Mouse (Mus musculus) natural killer cell, adult 2 months (primary cell): ENCODE results near the gene Il17ra.
A peak's percentile ranks its signal among the peaks of the same experiment; 100 is the strongest.

Experiments
- DNase-seq, 2 experiments: peaks; one replicate each; pipeline ENCODE4 v3.0.0; 2022; ENCODE audit warnings: low spot score in 2 of 2

Il17ra gene

DNA sequence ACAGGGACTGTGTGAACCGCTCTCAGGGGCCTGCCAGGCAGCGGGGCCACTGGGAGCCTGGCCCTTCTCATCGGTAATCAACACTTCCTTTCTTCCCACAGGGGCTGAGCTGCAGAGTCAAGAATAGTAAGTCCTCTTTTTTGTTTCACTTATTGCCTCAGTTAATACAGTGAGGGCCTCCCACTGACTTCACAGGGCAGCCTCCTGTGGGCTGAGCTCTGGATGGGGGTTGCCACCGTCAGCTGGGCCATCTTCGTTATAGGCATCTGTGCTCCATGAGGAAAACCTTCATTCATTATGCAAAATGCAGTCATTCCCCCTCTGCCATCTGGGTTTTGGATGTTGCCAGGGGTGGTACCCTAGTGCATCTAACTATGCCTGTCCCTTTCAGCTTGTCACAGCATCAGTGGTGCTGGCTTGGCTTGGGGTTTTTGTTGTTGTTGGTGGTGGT is 9.0 kb downstream of the Il17ra start:
- no peak for DNase-seq

DNA sequence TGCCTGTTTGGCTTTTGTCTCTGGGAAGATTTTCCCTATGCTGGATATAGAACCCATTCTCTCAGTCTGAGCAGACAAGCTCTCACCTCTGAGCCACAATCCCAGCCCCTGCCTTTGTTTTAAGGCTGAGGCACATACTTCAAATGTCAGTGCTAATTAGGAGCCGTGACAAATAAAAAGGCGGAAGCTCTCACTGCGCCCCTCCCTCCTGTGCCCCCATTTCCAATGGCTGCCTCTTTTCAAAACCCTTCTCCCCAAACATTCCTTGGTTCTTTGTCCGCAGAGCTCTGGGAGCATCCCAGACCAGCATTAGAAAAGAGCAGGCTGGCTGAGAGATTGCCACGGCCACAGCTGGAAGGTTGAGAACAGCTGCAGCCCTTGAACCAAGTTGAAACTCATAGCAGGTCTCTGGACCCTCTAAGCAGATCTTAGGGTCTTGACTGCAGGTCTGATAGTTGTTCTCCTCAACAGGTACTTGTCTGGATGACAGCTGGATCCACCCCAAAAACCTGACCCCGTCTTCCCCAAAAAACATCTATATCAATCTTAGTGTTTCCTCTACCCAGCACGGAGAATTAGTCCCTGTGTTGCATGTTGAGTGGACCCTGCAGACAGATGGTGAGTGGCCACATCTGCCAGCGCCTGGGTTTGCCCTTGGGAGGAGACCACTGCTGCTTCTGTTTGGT is 9.6 kb downstream of the Il17ra start:
- no peak for DNase-seq

DNA sequence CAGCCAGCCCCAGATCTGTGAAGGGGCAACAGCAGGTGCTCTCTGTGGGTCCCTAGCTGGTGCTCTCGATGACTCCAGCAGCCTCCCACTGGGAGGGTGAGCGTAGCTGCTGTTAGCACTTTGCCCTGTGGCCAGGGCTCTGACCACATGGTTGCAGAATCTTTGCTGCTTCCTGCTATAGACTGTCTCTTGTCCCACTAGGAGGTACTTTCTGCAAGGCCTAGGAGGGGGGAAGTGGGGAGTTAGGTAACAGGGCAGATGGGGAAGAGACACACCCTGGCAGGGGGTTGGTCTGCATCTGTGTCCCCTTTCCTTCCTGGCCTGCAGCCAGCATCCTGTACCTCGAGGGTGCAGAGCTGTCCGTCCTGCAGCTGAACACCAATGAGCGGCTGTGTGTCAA is 10.4 kb downstream of the Il17ra start:
- DNase-seq: peak; percentile 46 to 66

DNA sequence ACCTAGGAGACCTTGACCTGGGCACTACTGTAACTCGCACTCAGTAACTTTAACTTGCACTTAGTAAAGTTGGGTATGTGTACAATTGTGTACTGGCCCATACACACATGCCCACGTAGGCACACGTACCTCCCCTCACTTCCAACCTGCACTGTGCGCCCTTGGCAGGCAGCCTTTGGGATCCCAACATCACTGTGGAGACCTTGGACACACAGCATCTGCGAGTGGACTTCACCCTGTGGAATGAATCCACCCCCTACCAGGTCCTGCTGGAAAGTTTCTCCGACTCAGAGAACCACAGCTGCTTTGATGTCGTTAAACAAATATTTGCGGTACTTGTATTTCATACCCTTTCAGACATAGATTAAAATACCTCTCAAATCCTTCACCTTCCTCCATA is 12.2 kb downstream of the Il17ra start:
- no peak for DNase-seq

DNA sequence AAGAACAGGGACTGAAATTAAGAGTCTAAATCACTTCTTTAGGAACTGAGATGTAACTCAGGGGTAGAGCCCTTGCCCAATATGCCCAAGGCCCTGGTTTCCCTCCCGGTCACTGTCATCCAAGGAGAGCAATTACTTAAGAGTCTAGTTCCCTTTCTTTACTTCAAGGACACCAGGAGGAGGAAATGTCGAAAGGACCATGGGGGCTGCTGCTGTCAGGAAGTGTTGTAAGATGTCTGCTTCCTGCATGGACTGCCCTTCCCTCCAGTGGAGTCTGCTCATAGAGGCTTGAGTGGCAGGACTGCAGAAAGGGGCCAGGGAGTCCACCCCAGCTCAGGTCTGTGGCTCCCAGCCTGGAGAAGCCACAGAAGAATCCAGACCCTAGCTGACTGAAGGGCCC is 16.3 kb downstream of the Il17ra start:
- DNase-seq: no peak

DNA sequence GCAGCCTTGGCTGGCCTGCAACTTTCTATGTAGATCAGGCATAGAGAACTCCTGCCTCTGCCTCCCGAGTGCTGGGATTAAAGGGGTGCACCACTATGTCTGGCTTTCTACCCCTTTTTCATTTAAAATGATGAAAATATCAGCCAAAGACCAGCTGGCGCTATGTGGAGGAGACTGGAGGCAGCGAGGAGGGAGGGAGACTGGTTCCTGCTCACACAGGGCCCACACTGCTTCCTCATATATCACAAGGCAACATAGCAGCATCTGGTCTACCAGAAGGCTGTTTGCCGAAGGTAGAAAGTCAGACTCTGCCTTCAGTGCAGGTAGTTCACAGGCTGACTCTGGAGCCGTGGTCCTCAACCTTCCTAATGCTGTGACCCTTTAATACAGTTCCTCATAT is 17.3 kb downstream of the Il17ra start:
- no peak for DNase-seq

DNA sequence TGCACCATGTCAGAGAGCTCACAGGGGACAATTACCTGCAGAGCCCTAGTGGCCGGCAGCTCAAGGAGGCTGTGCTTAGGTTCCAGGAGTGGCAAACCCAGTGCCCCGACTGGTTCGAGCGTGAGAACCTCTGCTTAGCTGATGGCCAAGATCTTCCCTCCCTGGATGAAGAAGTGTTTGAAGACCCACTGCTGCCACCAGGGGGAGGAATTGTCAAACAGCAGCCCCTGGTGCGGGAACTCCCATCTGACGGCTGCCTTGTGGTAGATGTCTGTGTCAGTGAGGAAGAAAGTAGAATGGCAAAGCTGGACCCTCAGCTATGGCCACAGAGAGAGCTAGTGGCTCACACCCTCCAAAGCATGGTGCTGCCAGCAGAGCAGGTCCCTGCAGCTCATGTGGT is 18.5 kb downstream of the Il17ra start:
- DNase-seq: peak in 1 of 2 experiments; percentile 62

DNA sequence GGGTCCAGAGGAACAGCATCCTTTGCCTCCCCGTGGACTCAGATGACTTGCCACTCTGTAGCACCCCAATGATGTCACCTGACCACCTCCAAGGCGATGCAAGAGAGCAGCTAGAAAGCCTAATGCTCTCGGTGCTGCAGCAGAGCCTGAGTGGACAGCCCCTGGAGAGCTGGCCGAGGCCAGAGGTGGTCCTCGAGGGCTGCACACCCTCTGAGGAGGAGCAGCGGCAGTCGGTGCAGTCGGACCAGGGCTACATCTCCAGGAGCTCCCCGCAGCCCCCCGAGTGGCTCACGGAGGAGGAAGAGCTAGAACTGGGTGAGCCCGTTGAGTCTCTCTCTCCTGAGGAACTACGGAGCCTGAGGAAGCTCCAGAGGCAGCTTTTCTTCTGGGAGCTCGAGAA is 19.0 kb downstream of the Il17ra start:
- DNase-seq: no peak

DNA sequence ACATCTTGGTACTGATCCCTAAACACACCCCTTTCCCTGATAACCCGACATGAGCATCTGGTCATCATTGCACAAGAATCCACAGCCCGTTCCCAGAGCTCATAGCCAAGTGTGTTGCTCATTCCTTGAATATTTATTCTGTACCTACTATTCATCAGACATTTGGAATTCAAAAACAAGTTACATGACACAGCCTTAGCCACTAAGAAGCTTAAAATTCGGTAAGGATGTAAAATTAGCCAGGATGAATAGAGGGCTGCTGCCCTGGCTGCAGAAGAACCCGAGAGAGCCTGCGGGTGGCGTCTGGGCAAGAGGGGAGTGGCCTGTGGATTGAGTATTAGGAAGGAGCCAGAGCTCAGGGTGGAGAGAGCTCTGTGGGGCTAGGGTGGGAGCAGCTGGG is 19.7 kb downstream of the Il17ra start:
- no peak for DNase-seq

DNA sequence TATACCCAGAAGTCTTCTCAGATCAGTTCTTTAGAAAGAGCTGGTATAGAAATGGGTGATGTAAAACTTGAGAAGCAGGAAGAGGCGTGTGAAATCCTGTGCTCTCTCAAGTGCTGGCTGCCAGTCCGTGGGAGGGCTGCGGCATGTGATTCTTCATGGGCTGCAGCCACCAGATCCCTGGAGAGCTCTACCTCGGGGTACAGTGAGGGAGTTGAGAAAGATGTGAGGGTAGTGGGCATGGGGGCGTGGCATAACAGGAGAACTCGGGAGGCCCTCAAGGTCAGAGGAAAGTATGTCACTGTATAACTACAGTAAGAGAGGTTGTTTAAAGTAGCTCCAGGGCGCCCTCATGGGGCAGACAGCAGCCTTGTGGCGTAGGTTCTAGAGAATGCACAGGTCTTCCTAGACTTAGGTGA is 20.2 kb downstream of the Il17ra start:
- peak; percentile 53 to 66 for DNase-seq

DNA sequence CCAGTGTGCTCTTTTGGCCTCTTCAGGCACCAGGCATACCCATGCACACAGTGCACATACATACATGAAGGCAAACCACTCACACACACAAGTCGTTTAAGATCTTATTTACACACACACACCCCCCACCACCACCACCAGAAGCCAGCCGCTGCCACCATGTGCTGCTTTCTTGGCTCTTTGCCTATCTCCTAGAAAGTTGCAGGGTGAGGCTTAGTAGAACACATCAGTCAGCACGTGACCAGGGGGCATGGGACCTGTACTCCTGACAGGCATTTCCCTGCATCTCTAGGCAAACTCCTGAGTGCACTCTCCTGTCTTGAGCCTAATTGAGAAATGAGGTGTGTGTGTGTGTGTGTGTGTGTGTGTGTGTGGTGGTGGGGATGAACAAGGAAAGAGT is 22.0 kb downstream of the Il17ra start:
- DNase-seq: no peak

DNA sequence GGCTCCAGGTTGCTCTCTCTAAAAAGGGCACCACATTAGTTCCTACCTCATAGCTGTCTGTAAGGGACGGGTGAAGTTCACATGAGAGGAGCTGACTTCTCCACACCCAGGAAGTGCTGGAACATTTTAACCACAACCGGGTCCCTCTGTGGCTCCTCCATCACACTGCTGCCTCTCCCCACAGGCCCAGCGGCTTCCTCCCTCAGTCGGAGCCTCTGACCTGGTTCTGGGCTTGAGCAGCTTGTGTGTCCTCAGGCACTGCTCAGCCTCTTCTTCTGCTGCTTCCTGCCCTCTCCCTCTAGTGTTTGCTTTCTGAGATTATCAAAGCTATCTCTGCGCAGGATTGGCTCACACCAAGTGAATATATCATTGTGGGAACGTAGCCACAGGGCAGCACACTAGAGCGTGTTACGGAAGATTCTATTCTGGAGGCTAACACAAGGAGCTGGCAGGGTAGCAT is 23.0 kb downstream of the Il17ra start:
- peak in 1 of 2 experiments; percentile 34 for DNase-seq

DNA sequence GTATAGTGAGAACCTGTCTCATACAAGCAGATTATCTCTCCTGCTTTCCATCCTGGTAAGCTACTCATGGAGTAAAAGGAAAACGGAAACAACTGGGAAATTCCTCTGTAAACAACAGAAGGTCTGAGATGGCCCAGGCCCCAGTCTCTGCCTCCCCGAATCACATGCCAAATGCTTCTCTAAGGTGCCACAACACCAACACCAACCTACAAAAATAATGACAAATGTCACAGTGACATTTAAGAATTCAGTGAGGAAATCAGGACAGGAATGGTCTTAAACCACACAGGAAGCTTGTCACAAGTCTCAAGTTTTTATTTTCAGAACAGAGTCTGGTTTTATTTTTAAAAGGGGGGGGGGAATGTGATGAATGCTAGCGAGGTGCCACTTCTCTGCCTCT is 25.6 kb downstream of the Il17ra start:
- DNase-seq: no peak

DNA sequence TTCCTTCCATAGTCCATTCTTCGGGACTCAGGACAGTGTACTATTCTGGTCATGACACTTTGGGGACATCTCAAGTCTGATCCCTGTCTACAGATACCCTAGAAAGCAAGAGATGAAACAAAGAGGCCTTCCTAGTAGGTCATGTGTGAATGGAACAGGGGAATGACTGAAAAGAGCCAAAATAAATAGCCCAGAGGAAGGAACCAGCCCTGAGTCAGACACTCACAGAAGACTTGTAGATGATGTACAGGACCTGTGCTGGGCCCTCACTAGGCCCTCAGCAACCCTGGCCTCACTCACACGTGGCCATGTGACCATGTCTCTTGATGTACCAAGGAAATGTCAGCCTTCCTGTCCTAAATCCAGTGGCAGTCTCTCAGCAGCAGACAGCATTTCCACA is 26.4 kb downstream of the Il17ra start:
- no peak for DNase-seq

DNA sequence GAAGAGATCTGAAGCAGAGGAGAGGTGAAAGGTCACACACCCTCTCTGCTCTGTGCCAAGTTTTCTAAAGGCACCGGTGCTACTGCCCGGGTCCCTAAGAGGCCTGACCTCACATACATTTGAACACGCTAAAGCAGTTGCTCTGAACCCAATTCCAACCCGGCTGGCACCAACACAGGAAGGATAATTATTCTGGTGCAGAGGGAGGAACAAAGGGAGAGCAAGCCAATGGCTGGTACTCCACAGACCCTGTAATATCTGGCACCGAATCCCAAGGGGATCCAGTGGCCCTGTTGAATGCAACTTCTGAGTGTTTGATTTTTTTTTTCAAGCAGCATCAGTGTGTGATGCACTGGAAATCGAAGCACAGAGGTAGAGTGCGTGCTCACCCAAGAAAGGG is 28.0 kb downstream of the Il17ra start:
- DNase-seq: no peak

DNA sequence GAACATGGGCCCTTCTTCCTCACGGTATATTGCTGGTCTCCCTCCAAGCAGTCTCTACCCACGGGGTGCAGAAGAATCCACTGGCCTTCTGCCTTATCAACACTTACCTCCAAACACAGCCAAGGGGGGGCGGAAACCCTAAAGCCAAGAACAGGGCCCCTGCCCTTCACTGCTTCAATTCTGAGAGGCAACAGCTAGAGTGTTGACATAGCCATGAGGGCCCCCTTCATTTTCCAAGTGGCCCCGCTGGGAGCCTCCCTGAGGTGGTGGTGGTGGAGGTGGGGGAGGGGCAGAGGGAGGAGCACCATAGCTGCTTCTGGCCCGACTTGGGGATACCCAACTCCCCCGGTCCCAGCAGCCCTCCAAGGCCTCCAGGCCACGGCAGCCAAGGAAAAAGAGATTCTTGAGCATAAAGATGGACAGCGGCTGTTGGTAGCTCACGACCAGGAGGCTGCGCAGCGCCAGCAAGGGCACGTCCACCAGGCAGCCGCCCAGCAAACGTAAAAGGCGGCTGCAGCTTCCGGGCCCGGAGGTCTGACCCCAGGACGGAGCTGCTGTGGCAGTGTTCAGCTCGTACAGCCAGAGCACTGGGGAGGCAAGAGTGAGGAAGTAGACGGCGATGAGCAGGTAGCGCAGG is 28.9 kb downstream of the Il17ra start:
- no peak for DNase-seq

DNA sequence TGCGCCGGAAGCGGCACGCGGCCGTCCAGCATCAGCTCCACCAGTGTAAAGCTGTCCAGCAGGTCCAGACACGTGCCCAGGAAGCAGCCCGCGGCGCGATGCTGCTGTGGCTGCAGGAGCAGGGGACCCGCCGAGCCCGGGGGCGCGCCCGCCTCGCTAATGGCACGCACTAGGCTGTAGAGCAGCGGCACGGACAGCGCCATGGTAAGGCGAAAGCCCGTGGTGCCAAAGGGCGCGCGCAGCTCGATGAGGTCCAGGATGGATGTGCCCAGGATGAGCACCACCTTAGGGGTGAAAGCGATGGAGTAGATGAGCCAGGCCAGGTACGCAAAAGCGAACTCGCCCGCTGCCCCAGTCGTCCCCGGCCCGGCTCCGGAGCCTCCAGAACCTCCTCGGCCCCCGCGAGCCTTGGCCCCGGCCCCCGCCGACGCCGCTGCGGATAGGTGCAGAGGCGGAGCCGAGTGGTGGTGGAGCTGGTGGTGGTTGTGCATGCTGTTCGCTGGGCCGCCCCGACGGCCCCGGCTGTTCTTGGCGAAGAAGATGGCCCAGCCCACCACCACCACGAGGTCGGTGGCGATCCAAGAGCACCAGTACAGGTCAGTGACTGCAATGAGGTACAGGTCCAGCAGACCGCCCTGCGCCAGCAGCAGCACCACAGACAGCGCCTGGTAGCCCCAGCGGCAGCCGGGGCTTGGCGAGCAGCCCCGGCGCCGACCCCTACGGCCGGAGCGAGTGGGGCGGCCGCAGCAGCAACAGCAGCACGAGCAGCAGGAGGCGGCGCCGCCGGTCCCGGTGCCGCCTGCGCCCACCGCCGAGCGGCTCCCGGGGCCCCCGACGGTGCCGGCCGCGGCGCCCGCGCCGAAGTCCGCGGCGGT is 29.7 kb downstream of the Il17ra start:
- peak in 1 of 2 experiments; percentile 32 for DNase-seq

DNA sequence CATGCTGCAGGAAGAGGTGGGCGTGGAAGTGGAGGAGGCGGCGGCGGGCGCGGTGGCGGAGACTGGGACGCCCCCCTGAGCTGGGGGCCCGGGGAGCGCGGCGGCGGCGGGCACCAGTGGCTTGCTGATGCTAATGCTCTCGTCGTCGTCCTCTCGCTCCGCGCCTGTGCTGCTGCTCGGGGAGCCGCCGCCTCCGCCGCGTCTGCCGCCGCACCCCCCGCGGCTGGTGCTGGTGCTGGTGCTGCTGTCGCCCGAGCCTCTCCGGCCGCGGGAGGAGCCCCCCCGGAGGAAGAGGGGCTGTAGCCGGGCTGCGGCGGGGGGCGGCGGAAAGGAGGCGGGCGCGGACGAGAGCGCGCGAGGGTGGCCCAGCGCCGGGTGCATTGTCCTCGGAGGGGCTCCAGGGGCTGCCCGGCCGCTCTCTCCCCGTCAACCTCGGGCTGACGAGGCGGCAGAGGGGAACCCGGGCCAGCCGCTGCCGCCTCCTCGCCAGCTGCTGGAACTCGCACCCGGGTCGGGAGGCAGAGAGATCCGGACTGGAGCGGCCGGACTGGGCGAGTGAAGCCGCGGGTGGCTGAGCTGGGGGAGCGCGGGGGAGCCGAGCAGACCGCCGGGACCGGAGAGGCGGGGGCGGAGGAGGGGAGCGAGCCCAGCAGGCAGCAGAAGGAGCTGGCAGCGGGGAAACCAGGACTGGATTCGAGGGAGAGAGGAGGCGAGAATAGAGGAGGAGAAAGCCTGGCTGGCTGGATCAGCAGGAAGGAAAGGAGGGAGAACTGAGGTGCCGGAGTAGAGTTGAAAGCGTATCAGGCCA is 30.5 kb downstream of the Il17ra start, which contains the start of gene Tmem121b:
TSS of gene Tmem121b (minus strand) at position 434 of the 808 bp plus-strand sequence.
- DNase-seq: no peak

DNA sequence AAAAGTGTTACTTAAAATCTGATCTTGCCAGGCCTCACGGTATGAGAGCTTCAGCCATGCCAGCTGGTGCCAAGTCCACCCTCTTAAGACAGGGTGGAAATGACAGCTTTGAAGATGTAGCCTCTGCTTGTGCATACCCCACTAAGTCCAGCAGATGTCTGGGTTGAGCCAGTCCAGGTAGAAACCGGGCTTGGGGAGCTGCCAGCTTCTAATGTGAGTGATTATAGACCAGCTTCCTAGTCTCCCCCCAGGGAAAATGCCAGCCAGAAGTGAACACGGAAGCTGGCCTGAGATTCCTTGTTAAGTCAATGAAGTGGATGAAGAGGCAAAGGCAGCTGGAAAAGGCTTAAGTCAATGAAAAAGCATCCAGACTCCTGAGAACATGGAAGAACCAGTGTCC is 33.5 kb downstream of the Il17ra start:
- no peak for DNase-seq

DNA sequence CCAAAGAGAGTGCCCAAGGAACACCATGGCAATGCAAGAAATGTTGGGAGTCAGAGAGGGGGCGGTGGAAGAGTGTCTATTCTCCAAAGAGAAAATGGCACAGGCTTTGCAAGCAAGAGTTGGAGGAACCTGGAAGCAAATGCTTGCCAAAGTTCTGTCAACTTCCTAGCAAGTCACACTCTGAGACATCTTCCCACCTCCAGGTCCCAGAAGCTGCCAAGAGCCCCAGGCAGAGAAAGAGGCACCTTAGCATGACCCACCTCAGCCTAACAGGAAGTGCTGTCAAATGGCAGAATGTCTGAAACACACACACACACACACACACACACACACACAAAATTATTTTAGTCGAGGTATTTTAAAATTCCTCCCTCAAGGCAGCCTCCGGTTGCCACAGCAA is 41.0 kb downstream of the Il17ra start:
- DNase-seq: no peak

DNA sequence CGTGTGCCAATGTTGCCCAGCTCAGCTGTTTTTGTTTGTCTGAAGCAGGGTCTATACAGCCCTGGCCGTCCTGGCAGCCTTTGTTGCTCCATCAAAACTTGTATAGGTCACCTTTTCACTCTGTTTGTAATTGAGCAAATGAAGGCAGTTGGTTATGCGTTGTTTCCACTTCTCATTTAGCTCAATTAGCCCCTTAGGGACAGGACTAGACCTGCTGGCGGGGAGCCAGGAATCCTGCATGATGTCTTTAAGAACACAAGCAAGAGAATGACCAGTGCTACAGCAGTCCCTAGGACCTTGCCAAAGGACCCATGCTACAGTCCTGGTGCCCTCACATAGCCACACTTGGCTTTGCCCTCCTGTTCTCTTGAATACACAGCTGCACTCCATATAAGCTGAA is 42.5 kb downstream of the Il17ra start:
- DNase-seq: no peak

DNA sequence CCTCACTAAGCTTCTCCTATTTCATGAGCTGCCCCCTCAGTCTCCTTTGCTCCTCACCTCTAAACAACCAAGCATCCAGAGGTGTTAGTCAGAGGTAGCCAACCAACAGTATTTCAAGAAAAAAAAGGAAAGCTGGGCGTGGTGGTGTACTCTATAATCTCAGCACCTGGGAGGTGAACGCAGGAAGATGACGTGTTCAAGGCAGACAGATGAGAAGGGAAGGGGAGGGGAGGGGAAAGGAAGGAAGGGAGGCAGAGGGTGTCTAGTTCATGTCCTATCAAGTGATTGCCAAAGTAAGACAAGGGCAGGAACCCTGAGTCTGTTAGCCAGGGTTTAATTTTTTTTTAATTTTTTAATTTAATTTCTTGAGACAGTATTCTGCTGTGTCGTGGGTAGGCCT is 45.6 kb downstream of the Il17ra start:
- no peak for DNase-seq
